Mouse (Mus musculus): ENCODE data around the gene Sgtb. TPM values are rescaled to one million over a fixed set of nuclear protein-coding genes. Genes with fewer than 3 reads are reported as not detected.

Gene Sgtb
- polyA plus RNA-seq (2014; fragmentation: Nextera tagmentation; extraction: Ambion mirVana), result 9.1 and 9.4 TPM in 2 replicates

DNA sequence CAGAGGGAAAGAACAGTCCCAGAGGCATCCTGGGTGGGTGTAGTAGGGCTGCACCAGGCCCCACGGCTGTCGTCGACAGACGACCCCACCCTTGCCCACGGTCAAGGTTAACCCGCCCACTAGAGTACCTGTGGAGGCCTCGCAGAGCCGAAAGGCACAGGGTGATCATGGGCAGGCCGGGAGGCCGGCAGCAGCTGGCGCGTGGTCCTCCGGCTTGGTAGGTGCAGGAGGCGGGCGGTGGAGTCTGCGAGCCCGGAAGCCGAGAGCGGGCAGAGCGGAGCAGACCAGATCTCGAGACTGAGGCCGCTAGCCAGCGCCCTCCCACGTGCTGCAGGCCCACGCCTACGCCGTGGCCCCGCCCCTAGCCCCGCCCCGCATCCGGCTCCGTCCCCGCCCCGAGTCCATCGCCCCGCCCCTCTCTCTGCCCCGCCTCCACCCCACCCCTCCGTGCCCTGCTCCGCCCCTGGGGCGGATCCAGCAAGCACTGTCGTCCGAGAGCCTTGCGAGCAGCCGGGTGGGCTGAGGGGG, at the start of gene Sgtb, which contains the start of gene Nln:
Gene Sgtb, plus strand, starts transcription at position 454 of the 528 bp plus-strand sequence.
Gene Nln, minus strand, starts transcription at position 327 of the 528 bp plus-strand sequence.
- DNase-seq (ENCODE audit: low spot score) (peak; percentile 91), ATAC-seq (ENCODE audit: insufficient number of reproducible peaks, low FRiP score, low TSS enrichment, low read depth) (peak; percentile 97)
- Histone ChIP-seq H3K27ac (replicated peaks; ENCODE audit: low read depth, low read length) (no peak within 1 kb of the TSS), H3K9ac (ENCODE audit: low read length) (peak within 1 kb of the TSS; percentile 65), H3K4me1 (ENCODE audit: control insufficient read depth, insufficient read depth, low read length) (no peaks in the 10 kb centered on the region), H3K4me2 (ENCODE audit: low read depth, severe bottlenecking) (peak within 1 kb of the TSS; percentile 88), H3K4me3 (ENCODE audit: low read depth, low read length) (peak within 1 kb of the TSS; percentile 71), H3K27me3 (ENCODE audit: control insufficient read depth, insufficient read depth, low read length) (no peaks in the 10 kb centered on the region), H3K36me3 (ENCODE audit: control insufficient read depth, insufficient read depth, low read length) (no peaks in the 10 kb centered on the region), H3K9me3 (ENCODE audit: control insufficient read depth, low read length) (no peaks in the 10 kb centered on the region)
- WGBS, result under 1% methylated on average over 35 of the region's 44 CpGs

DNA sequence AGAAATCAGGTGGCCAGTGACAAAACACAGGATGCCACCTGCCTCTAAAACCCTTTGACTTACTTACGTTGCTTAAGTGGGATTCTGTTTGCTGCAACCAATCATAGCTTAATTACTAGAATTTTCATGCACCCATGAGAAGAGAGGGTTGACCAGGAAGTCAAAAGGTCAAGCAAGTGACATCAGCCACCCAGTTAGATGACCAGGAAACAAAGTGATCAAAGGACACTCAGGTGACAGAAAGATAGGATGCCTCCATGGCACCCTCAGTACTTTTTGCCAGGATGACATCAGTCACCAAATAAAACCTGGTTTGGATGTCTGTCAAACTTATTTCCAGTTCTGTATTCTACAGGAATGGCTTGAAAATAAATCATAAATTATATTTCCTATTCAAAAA, 49.3 kb upstream of the Sgtb start:
- 69% methylated on average over 1 of the region's 1 CpGs for WGBS
- ATAC-seq (ENCODE audit: insufficient number of reproducible peaks, low FRiP score, low TSS enrichment, low read depth), result no peak

DNA sequence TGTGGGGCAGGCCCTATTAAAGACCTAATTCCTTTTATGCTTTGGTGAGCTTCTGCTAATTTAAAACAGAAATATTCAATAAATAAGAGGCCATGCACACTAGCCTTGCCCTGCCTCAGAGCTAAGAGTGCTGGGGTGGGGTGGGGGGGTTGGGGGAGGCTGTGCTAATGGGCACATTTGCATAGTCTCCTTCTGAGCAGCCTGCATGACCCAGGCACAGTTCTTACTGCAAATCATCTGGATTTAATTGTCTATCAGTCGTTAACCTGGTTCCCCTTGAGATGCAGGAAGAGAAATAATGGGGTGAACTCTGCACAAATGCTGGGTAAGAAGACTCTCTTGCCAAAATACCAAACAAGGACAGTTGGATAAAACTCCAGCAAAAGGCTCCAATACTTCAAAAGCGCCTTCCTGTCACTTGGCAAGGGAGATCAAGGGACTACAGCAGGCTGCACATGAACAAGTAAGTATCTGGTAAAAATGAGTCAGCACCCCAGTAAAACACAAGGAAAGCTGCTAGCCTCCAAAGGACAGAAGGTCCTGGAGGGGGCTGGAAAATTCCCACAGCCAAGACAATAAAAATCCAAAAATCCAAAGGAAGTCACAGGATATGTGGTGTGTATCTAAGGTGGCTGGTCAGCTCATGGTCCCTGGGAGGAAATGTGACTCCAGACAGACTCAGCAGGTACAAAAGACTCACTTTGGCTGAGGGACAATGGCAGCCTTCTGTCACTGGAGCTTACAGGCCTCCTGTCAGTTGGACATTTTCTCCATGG, 47.4 kb upstream of the Sgtb start:
- 18% methylated on average over 2 of the region's 2 CpGs for WGBS
- Histone ChIP-seq H3K9me3 (ENCODE audit: control insufficient read depth, low read length) (no peaks in the 10 kb centered on the region), H3K27ac (replicated peaks; ENCODE audit: low read depth, low read length) (peak overlapping the region; percentile 56)

More for the DNA sequence above, 49.3 kb upstream of the Sgtb start:
- no peak for DNase-seq (ENCODE audit: low spot score)
- H3K4me2 ChIP-seq (ENCODE audit: low read depth, severe bottlenecking), result no peak overlapping the region
- H3K9me3 ChIP-seq (ENCODE audit: control insufficient read depth, low read length), result no peaks in the 10 kb centered on the region
- H3K4me1 ChIP-seq (ENCODE audit: control insufficient read depth, insufficient read depth, low read length), result peaks cover 10% of the 10 kb centered on the region
- no peak overlapping the region for H3K27ac ChIP-seq (replicated peaks; ENCODE audit: low read depth, low read length)
- H3K27me3 ChIP-seq (ENCODE audit: control insufficient read depth, insufficient read depth, low read length), result no peaks in the 10 kb centered on the region
- no peak overlapping the region for H3K9ac ChIP-seq (ENCODE audit: low read length)
- H3K4me3 ChIP-seq (ENCODE audit: low read depth, low read length), result no peak overlapping the region
- no peaks in the 10 kb centered on the region for H3K36me3 ChIP-seq (ENCODE audit: control insufficient read depth, insufficient read depth, low read length)

DNA sequence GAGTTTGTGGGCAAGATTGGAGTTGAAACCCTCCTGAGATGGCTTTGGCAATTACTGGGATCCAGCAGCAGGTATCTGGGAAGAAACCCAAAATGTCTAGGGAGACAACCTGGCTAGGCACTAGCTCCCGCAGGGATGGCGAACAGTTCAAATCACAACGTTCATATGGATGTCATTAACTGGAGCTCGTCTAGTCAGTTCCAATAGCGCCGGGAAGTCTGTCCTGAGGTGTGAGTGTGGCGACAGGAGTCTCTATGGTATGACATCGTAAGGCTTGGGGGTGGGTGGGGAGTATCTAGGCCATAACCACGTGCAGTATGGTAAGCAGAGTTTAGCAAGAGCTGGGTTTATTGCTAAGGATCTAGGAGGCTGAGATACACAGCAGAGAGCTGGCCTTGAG, 46.5 kb upstream of the Sgtb start:
- DNase-seq (ENCODE audit: low spot score), result peak; percentile 56
- H3K27ac ChIP-seq (replicated peaks; ENCODE audit: low read depth, low read length), result peak overlapping the region; percentile 56; the same call in 1 of the 2 replicates

More for the DNA sequence above, 47.4 kb upstream of the Sgtb start:
- Histone ChIP-seq H3K4me2 (ENCODE audit: low read depth, severe bottlenecking) (no peak overlapping the region), H3K36me3 (ENCODE audit: control insufficient read depth, insufficient read depth, low read length) (no peaks in the 10 kb centered on the region), H3K27me3 (ENCODE audit: control insufficient read depth, insufficient read depth, low read length) (no peaks in the 10 kb centered on the region), H3K4me1 (ENCODE audit: control insufficient read depth, insufficient read depth, low read length) (peaks cover 10% of the 10 kb centered on the region), H3K9ac (ENCODE audit: low read length) (no peak overlapping the region), H3K4me3 (ENCODE audit: low read depth, low read length) (no peak overlapping the region)
- ATAC-seq (ENCODE audit: insufficient number of reproducible peaks, low FRiP score, low TSS enrichment, low read depth) (peak; percentile 91), DNase-seq (ENCODE audit: low spot score) (peak; percentile 55)

DNA sequence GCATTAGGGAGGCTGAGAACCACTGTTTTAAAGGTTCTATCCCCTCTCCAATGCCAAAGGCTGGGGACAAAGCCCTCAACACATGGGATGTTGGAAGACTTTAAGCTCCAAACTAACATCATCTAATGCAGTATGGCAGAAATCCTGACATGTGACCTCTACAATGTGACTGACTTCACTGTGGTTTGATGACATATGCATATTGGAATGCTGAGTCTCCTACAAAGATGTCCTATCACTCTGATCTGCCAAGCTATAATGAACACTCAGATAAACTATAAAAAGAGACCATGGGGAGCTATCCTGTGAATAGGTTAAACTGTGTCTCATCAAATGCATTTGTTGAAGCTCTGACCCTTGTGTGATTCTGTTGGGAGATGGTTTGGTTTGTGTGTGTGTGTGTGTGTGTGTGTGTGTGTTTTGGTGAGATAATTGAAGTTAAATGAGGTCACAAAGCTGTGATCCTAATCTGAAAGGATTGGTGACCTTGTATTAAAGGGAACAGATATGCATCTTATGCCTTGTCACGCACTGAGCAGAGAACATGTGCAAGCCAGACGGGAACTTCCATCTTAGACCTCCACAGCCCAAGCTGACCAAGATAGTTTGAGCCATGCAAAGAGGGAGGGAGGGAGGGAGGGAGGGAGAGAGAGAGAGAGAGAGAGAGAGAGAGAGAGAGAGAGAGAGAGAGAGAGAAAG, 43.7 kb upstream of the Sgtb start:
- no peak for ATAC-seq (ENCODE audit: insufficient number of reproducible peaks, low FRiP score, low TSS enrichment, low read depth)
- H3K36me3 ChIP-seq (ENCODE audit: control insufficient read depth, insufficient read depth, low read length), result no peaks in the 10 kb centered on the region
- no peak for DNase-seq (ENCODE audit: low spot score)
- no peaks in the 10 kb centered on the region for H3K27me3 ChIP-seq (ENCODE audit: control insufficient read depth, insufficient read depth, low read length)
- H3K9me3 ChIP-seq (ENCODE audit: control insufficient read depth, low read length), result no peaks in the 10 kb centered on the region
- H3K4me1 ChIP-seq (ENCODE audit: control insufficient read depth, insufficient read depth, low read length), result peaks cover 10% of the 10 kb centered on the region
- H3K9ac ChIP-seq (ENCODE audit: low read length), result no peak overlapping the region
- H3K4me3 ChIP-seq (ENCODE audit: low read depth, low read length), result no peak overlapping the region
- no peak overlapping the region for H3K4me2 ChIP-seq (ENCODE audit: low read depth, severe bottlenecking)
- 35% methylated on average over 2 of the region's 2 CpGs for WGBS
- H3K27ac ChIP-seq (replicated peaks; ENCODE audit: low read depth, low read length), result no peak overlapping the region

More for the DNA sequence above, 46.5 kb upstream of the Sgtb start:
- H3K27me3 ChIP-seq (ENCODE audit: control insufficient read depth, insufficient read depth, low read length), result no peaks in the 10 kb centered on the region
- peaks cover 10% of the 10 kb centered on the region for H3K4me1 ChIP-seq (ENCODE audit: control insufficient read depth, insufficient read depth, low read length)
- WGBS, result 19% methylated on average over 9 of the region's 9 CpGs
- no peak overlapping the region for H3K4me3 ChIP-seq (ENCODE audit: low read depth, low read length)
- no peaks in the 10 kb centered on the region for H3K9me3 ChIP-seq (ENCODE audit: control insufficient read depth, low read length)
- no peaks in the 10 kb centered on the region for H3K36me3 ChIP-seq (ENCODE audit: control insufficient read depth, insufficient read depth, low read length)
- peak; percentile 59; the same call in 1 of the 2 replicates for ATAC-seq (ENCODE audit: insufficient number of reproducible peaks, low FRiP score, low TSS enrichment, low read depth)
- no peak overlapping the region for H3K9ac ChIP-seq (ENCODE audit: low read length)
- H3K4me2 ChIP-seq (ENCODE audit: low read depth, severe bottlenecking), result no peak overlapping the region

DNA sequence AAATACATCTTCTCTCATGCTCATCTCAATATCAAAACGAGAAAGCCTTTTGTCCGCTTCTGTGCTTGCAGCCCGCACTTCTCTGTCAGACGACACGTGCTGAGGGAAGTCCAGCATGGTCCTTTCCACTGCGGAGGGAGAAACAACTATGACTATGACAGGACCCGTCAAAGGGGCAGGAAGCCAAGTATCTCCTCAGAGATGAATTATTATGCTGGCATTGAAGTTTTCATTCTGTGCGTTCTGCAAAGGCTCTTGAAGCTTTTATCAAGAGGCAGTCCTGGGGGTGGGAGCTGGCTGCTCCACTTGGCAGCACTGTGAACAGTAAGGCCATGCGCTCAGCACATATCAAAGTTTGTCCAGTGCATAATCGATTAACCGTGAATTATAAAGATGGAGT, 40.3 kb upstream of the Sgtb start:
- H3K4me2 ChIP-seq (ENCODE audit: low read depth, severe bottlenecking), result no peak overlapping the region
- no peak for DNase-seq (ENCODE audit: low spot score)
- 93% methylated on average over 11 of the region's 11 CpGs for WGBS
- H3K27me3 ChIP-seq (ENCODE audit: control insufficient read depth, insufficient read depth, low read length), result no peaks in the 10 kb centered on the region
- no peak for ATAC-seq (ENCODE audit: insufficient number of reproducible peaks, low FRiP score, low TSS enrichment, low read depth)
- H3K36me3 ChIP-seq (ENCODE audit: control insufficient read depth, insufficient read depth, low read length), result no peaks in the 10 kb centered on the region
- no peaks in the 10 kb centered on the region for H3K9me3 ChIP-seq (ENCODE audit: control insufficient read depth, low read length)
- no peak overlapping the region; the same call in 1 of the 2 replicates for H3K9ac ChIP-seq (ENCODE audit: low read length)
- H3K4me3 ChIP-seq (ENCODE audit: low read depth, low read length), result no peak overlapping the region
- no peaks in the 10 kb centered on the region for H3K4me1 ChIP-seq (ENCODE audit: control insufficient read depth, insufficient read depth, low read length)
- no peak overlapping the region for H3K27ac ChIP-seq (replicated peaks; ENCODE audit: low read depth, low read length)

DNA sequence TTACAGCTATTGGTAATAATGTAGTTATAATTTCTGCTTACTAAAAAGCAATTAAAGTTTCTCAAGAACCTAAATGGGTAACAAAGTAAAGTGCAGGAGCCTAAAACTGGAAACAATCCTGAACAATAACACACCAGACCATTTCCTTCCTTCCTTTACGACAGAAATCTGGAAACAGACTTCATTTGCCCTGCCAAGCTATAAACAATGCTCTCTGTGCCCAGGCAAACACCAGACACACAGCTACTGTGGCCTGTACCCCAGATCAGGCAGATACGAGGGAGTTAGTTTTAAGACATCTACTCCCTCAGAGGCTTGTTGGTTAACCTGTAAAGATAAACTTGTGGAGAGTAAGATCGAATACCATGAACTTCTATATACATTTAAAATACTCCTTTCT, 38.8 kb upstream of the Sgtb start:
- Histone ChIP-seq H3K36me3 (ENCODE audit: control insufficient read depth, insufficient read depth, low read length) (no peaks in the 10 kb centered on the region), H3K9ac (ENCODE audit: low read length) (no peak overlapping the region), H3K27me3 (ENCODE audit: control insufficient read depth, insufficient read depth, low read length) (no peaks in the 10 kb centered on the region), H3K27ac (replicated peaks; ENCODE audit: low read depth, low read length) (no peak overlapping the region), H3K4me3 (ENCODE audit: low read depth, low read length) (no peak overlapping the region), H3K9me3 (ENCODE audit: control insufficient read depth, low read length) (no peaks in the 10 kb centered on the region), H3K4me2 (ENCODE audit: low read depth, severe bottlenecking) (no peak overlapping the region), H3K4me1 (ENCODE audit: control insufficient read depth, insufficient read depth, low read length) (no peaks in the 10 kb centered on the region)
- no peak for DNase-seq (ENCODE audit: low spot score)
- ATAC-seq (ENCODE audit: insufficient number of reproducible peaks, low FRiP score, low TSS enrichment, low read depth), result no peak
- 52% methylated on average over 3 of the region's 3 CpGs for WGBS

DNA sequence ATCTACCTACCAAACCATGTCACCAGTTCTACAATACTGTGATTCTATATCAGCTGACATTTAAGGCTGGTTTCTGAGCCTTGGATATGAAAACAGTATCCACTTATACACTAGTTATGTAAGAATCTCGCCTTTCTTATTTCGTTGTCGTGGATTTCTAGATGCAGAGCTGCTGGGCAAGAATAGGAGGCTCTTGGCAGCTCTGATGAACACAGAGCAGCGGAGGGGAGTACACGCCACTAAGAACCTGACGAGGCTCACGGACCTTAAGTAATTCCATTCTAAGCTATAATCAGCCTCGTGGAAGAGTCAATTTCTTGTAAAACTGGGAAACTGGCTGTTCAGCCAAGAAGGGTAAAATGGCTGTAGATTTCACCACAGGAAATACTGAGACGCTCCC, 37.2 kb upstream of the Sgtb start:
- Histone ChIP-seq H3K4me3 (ENCODE audit: low read depth, low read length) (no peak overlapping the region), H3K4me1 (ENCODE audit: control insufficient read depth, insufficient read depth, low read length) (no peaks in the 10 kb centered on the region), H3K27ac (replicated peaks; ENCODE audit: low read depth, low read length) (no peak overlapping the region), H3K36me3 (ENCODE audit: control insufficient read depth, insufficient read depth, low read length) (no peaks in the 10 kb centered on the region), H3K4me2 (ENCODE audit: low read depth, severe bottlenecking) (no peak overlapping the region), H3K27me3 (ENCODE audit: control insufficient read depth, insufficient read depth, low read length) (no peaks in the 10 kb centered on the region), H3K9me3 (ENCODE audit: control insufficient read depth, low read length) (no peaks in the 10 kb centered on the region), H3K9ac (ENCODE audit: low read length) (no peak overlapping the region)
- no peak for DNase-seq (ENCODE audit: low spot score)
- WGBS, result 91% methylated on average over 9 of the region's 9 CpGs
- no peak for ATAC-seq (ENCODE audit: insufficient number of reproducible peaks, low FRiP score, low TSS enrichment, low read depth)
